ENCODE assay signal across 10 mouse cellular contexts in genomic region chr11:59746614-59747013, GRCm38 (mm10). TPM values are rescaled to one million over a fixed set of nuclear protein-coding genes. Genes with fewer than 3 reads are reported as not detected.
DNase-seq lines count a peak whose midpoint lies in the region; ATAC-seq and TF ChIP-seq lines count a peak whose summit lies in the region.
"Had no signal": no experiment of that assay in that cellular context is flagged by ENCODE, and none has a peak within 500 bp of the region (broad histone marks: within the 10 kb centered on the region; RNA-seq: fewer than 3 reads in every experiment).

No protein-coding gene starts in this region.

- intact Hi-C loops in left cerebral cortex, adult 2 months (cut with DNase I) = loop anchor here (1.0 kb wide), 1 partner anchor 122 kb away; no protein-coding TSS in a partner anchor

- WGBS in cerebellum, adult 2 months = 83% methylated on average over 2 of the region's 2 CpGs

- 0 out of 2 replicates have a peak, but pooled peaks have one; percentile 62 for ATAC-seq in megakaryocyte-erythroid progenitor cell, adult 5-6 weeks (replicated peaks; ENCODE audit: low FRiP score, low TSS enrichment, poor library complexity, severe bottlenecking)

- TF ChIP-seq CTCF in cerebellum, adult 2 months (IDR thresholded peaks at IDR 0.05; ENCODE audit: borderline replicate concordance, insufficient read depth, low read depth, low read length) = peak; percentile 70
- TF ChIP-seq CTCF in left cerebral cortex, adult 2 months (IDR thresholded peaks at IDR 0.05) = peak; percentile 76
- TF ChIP-seq CTCF in brain, embryonic 14.5 days (IDR thresholded peaks at IDR 0.05; ENCODE audit: borderline replicate concordance, extremely low read depth, insufficient read depth, insufficient read length) = peak; percentile 62; the same call in 1 of the 2 replicates

- H3K27me3 ChIP-seq in cerebellum, adult 2 months (ENCODE audit: control insufficient read depth, insufficient read depth, low read length) = no peaks in the 10 kb centered on the region
- H3K27me3 ChIP-seq: heart, embryonic 13.5 days; neural tube, embryonic 12.5 days had no signal

- H3K4me3 ChIP-seq in cerebellum, adult 2 months (replicated peaks; ENCODE audit: insufficient read depth, low read depth, low read length) = no peak overlapping the region
- no peak overlapping the region for H3K4me3 ChIP-seq in left cerebral cortex, adult 2 months
- H3K4me3 ChIP-seq: heart, embryonic 13.5 days; neural tube, embryonic 12.5 days had no signal

- peaks cover 31% of the 10 kb centered on the region for H3K4me1 ChIP-seq in cerebellum, adult 2 months (ENCODE audit: control insufficient read depth, insufficient read depth, low read length)
- H3K4me1 ChIP-seq: heart, embryonic 13.5 days; neural tube, embryonic 12.5 days had no signal

- TF ChIP-seq POLR2A in cerebellum, adult 2 months (IDR thresholded peaks at IDR 0.05; ENCODE audit: borderline replicate concordance, insufficient read depth, low read length) = no peak
- no peak for TF ChIP-seq POLR2A in brain, embryonic 14.5 days (IDR thresholded peaks at IDR 0.05; ENCODE audit: borderline replicate concordance, extremely low read depth, insufficient read depth, insufficient read length, poor library complexity, severe bottlenecking)

- no peak overlapping the region for H3K27ac ChIP-seq in cerebellum, adult 2 months (ENCODE audit: insufficient read depth, low read length)
- no peak overlapping the region for H3K27ac ChIP-seq in left cerebral cortex, adult 2 months
- H3K27ac ChIP-seq: heart, embryonic 13.5 days; neural tube, embryonic 12.5 days had no signal

- peak; percentile 45 to 48 for DNase-seq in cerebellum, adult 2 months
- DNase-seq in cerebellum, adult 11-12 months = no peak
- DNase-seq in left cerebral cortex, adult 2 months (ENCODE audit: extremely low spot score in 1 of 2, low spot score in 2 of 2) = no peak
- DNase-seq in left cerebral cortex, adult 8-10 months (ENCODE audit: low spot score in 2 of 2) = no peak
- DNase-seq in brain, embryonic 14.5 days (ENCODE audit: low read depth) = peak; percentile 67
- DNase-seq in kidney, adult 9 months = peak; percentile 77
- DNase-seq in Muller cell, postnatal 12 days (ENCODE audit: inconsistent ontology term) = no peak

RNA-seq across cellular contexts. Expression of gene Pld6, which starts 40.8 kb away (rescaled TPM):
- 2.3 and 2.5 TPM in 2 replicates for polyA plus RNA-seq in cerebellum, adult 2 months (2012; rRNA removed)
- 1 to 10 TPM in 1 of 2 experiments, under 1 TPM in 1; 0.75 to 1.3 TPM for total RNA-seq in left cerebral cortex, adult 2 months (2021)
- 1 to 10 TPM in 3 of 4 experiments, under 1 TPM in 1; 0.86 to 1.6 (median 1.3) TPM for total RNA-seq in left cerebral cortex, adult 8-10 months (2022)
- polyA plus RNA-seq in brain, embryonic 14.5 days (2012; rRNA removed) = 4.3 and 6.1 TPM in 2 replicates
- 2.6 and 2.8 TPM in 2 replicates for total RNA-seq in megakaryocyte-erythroid progenitor cell, adult 5-6 weeks (2014; fragmentation: Nextera tagmentation)
- 1.4 and 2.1 TPM in 2 replicates for total RNA-seq in megakaryocyte-erythroid progenitor cell, adult 5-6 weeks (2017)

Comparison
In these comparisons a context has a peak if more than half of its experiments do, and no peak if none do; other contexts are left out.
1. DNase-seq: peak in cerebellum, adult 2 months (2 of 2), brain, embryonic 14.5 days (single experiment) and kidney, adult 9 months (single experiment); none in cerebellum, adult 11-12 months (single experiment), left cerebral cortex, adult 2 months (0 of 2), left cerebral cortex, adult 8-10 months (0 of 2) and Muller cell, postnatal 12 days (single experiment).
2. Peak in every context shown above with its lines, with median percentiles within 50 percentile points of each other: CTCF ChIP-seq.